Mouse (Mus musculus) lung, postnatal 0 days (tissue): ENCODE results near the gene Copb1. TPM values are rescaled to one million over a fixed set of nuclear protein-coding genes. Genes with fewer than 3 reads are reported as not detected.
A peak's percentile ranks its signal among the peaks of the same experiment; 100 is the strongest.

Experiments
- ATAC-seq: fragments of 200-750 bp; cut with Nextera tagmentation; 2 replicates; pipeline ENCODE4 v1.8.0; 2017; ENCODE audit warnings: moderate library complexity
- DNase-seq: peaks from one replicate; pipeline ENCODE4 v3.0.0-alpha.2; 2016; ENCODE audit warnings: low spot score
- H3K27ac ChIP-seq: fragments of 300-500 bp; sonication (generic); 2 replicates; pipeline ENCODE4 v1.5.1; 2014; ENCODE audit warnings: antibody characterized with exemption, mild to moderate bottlenecking, low read length, mixed read lengths
- H3K27me3 ChIP-seq: fragments of 300-500 bp; sonication (generic); replicated peaks from 2 replicates; pipeline ENCODE4 v1.6.1; 2014; ENCODE audit warnings: low read length, mixed read lengths; ENCODE audit not compliant: insufficient read depth
- H3K36me3 ChIP-seq: fragments of 300-500 bp; sonication (generic); 2 replicates; pipeline ENCODE4 v1.6.1; 2014; ENCODE audit warnings: low read length, mixed read lengths; ENCODE audit not compliant: insufficient read depth
- H3K4me1 ChIP-seq: fragments of 300-500 bp; sonication (generic); 2 replicates; pipeline ENCODE4 v1.6.1; 2014; ENCODE audit warnings: antibody characterized with exemption, low read depth, low read length, mixed read lengths; ENCODE audit not compliant: insufficient read depth
- H3K4me2 ChIP-seq: fragments of 300-500 bp; sonication (generic); replicated peaks from 2 replicates; pipeline ENCODE4 v1.6.1; 2014; ENCODE audit warnings: low read depth, mild to moderate bottlenecking, low read length, moderate library complexity, mixed read lengths
- H3K4me3 ChIP-seq: fragments of 300-500 bp; sonication (generic); 2 replicates; pipeline ENCODE4 v1.5.1; 2014; ENCODE audit warnings: low read depth, low read length
- H3K9ac ChIP-seq: fragments of 300-500 bp; sonication (generic); replicated peaks from 2 replicates; pipeline ENCODE4 v1.6.1; 2014; ENCODE audit warnings: low read depth, mild to moderate bottlenecking
- H3K9me3 ChIP-seq: fragments of 300-500 bp; sonication (generic); 2 replicates; pipeline ENCODE4 v1.6.1; 2016; ENCODE audit warnings: low read length, mixed read lengths
- CTCF ChIP-seq: IDR thresholded peaks from 2 replicates; pipeline ENCODE4 v1.5.1; 2016; ENCODE audit warnings: antibody characterized with exemption, mild to moderate bottlenecking
- EP300 ChIP-seq: IDR thresholded peaks from 2 replicates; pipeline ENCODE4 v1.6.1; 2016; ENCODE audit warnings: antibody characterized with exemption, mild to moderate bottlenecking, control low read depth
- WGBS: fragments of 180-500 bp; shearing (Covaris S2); extraction: QIAGEN DNeasy Blood & Tissue Kit; methylation state at CpG from one replicate; pipeline ENCODE4 v1.1.7; 2014; 5-methylcytosine and 5-hydroxymethylcytosine counted together
- polyA plus RNA-seq: library from polyadenylated mRNA; unstranded; fragments of >200 nt; fragmentation: Nextera tagmentation; extraction: Ambion mirVana; gene quantifications from 2 replicates; pipeline ENCODE4 v1.2.1, GENCODE M21; 2015

Gene Copb1
- polyA plus RNA-seq, 1 experiment from 2014 or later: 75.1 TPM

GRCm38 (mm10) chr7:114194224-114194623, 60.3 kb downstream of the Copb1 start:
- Histone ChIP-seq H3K4me1 (no peaks in the 10 kb centered on the region; the same call in 1 of the 2 replicates), H3K36me3 (no peaks in the 10 kb centered on the region), H3K27me3 (no peaks in the 10 kb centered on the region), H3K4me3 (no peak overlapping the region), H3K9ac (no peak overlapping the region), H3K9me3 (no peaks in the 10 kb centered on the region), H3K4me2 (no peak overlapping the region), H3K27ac (no peak overlapping the region)
- TF ChIP-seq EP300: no peak
- TF ChIP-seq CTCF: no peak
- DNase-seq (no peak), ATAC-seq (no peak)
- 78% methylated on average over 4 of the region's 4 CpGs for WGBS

GRCm38 (mm10) chr7:114193284-114194067, 61.0 kb downstream of the Copb1 start:
- H3K36me3 ChIP-seq: no peaks in the 10 kb centered on the region
- H3K4me2 ChIP-seq: no peak overlapping the region
- no peak overlapping the region for H3K9ac ChIP-seq
- H3K4me1 ChIP-seq: no peaks in the 10 kb centered on the region; the same call in 1 of the 2 replicates
- H3K4me3 ChIP-seq: no peak overlapping the region
- DNase-seq: no peak
- H3K9me3 ChIP-seq: no peaks in the 10 kb centered on the region
- TF ChIP-seq CTCF (no peak), EP300 (no peak)
- ATAC-seq: no peak
- WGBS: 82% methylated on average over 6 of the region's 6 CpGs
- H3K27ac ChIP-seq: no peak overlapping the region
- no peaks in the 10 kb centered on the region for H3K27me3 ChIP-seq

GRCm38 (mm10) chr7:114192581-114192980, 61.9 kb downstream of the Copb1 start:
- no peak for TF ChIP-seq EP300
- TF ChIP-seq CTCF: no peak
- H3K27me3 ChIP-seq: no peaks in the 10 kb centered on the region
- no peak overlapping the region for H3K27ac ChIP-seq
- WGBS: 57% methylated on average over 3 of the region's 3 CpGs
- no peaks in the 10 kb centered on the region for H3K9me3 ChIP-seq
- DNase-seq: no peak
- ATAC-seq: no peak
- H3K4me1 ChIP-seq: no peaks in the 10 kb centered on the region
- no peaks in the 10 kb centered on the region for H3K36me3 ChIP-seq
- no peak overlapping the region for H3K4me2 ChIP-seq
- no peak overlapping the region for H3K4me3 ChIP-seq
- H3K9ac ChIP-seq: no peak overlapping the region

- no peaks in the 10 kb centered on the region for H3K4me1 ChIP-seq
- H3K27ac ChIP-seq: no peak overlapping the region
- no peak overlapping the region for H3K4me3 ChIP-seq
- no peak for TF ChIP-seq EP300
- no peak for TF ChIP-seq CTCF
- no peaks in the 10 kb centered on the region for H3K36me3 ChIP-seq
- no peaks in the 10 kb centered on the region; the same call in 1 of the 2 replicates for H3K9me3 ChIP-seq
- H3K27me3 ChIP-seq: no peaks in the 10 kb centered on the region
- peak; percentile 21 for DNase-seq
- WGBS: 59% methylated on average over 6 of the region's 6 CpGs
- H3K4me2 ChIP-seq: no peak overlapping the region
- H3K9ac ChIP-seq: no peak overlapping the region
- no peak for ATAC-seq
Measured at GRCm38 (mm10) chr7:114183416-114183815, 71.1 kb downstream of the Copb1 start.

GRCm38 (mm10) chr7:114182708-114183107, 71.8 kb downstream of the Copb1 start:
- Histone ChIP-seq H3K4me2 (no peak overlapping the region), H3K4me3 (no peak overlapping the region), H3K9me3 (no peaks in the 10 kb centered on the region; the same call in 1 of the 2 replicates), H3K9ac (no peak overlapping the region), H3K27me3 (no peaks in the 10 kb centered on the region), H3K36me3 (no peaks in the 10 kb centered on the region), H3K4me1 (no peaks in the 10 kb centered on the region), H3K27ac (no peak overlapping the region)
- 79% methylated on average over 3 of the region's 3 CpGs for WGBS
- ATAC-seq (no peak), DNase-seq (peak; percentile 24)
- no peak for TF ChIP-seq EP300

GRCm38 (mm10) chr7:114181391-114181790, 73.1 kb downstream of the Copb1 start:
- H3K27me3 ChIP-seq: no peaks in the 10 kb centered on the region
- no peak overlapping the region for H3K9ac ChIP-seq
- H3K9me3 ChIP-seq: no peaks in the 10 kb centered on the region
- H3K27ac ChIP-seq: no peak overlapping the region
- WGBS: 9% methylated on average over 5 of the region's 5 CpGs
- H3K4me2 ChIP-seq: no peak overlapping the region
- DNase-seq: peak; percentile 93
- ATAC-seq: peak; percentile 95
- H3K4me3 ChIP-seq: no peak overlapping the region
- peak; percentile 77; the same call in 1 of the 2 replicates for TF ChIP-seq EP300
- TF ChIP-seq CTCF: no peak
- H3K4me1 ChIP-seq: no peaks in the 10 kb centered on the region
- no peaks in the 10 kb centered on the region for H3K36me3 ChIP-seq
